ENCODE assay signal across 8 mouse cellular contexts in genomic region chr5:151369306-151369721, GRCm38 (mm10). TPM values are rescaled to one million over a fixed set of nuclear protein-coding genes. Genes with fewer than 3 reads are reported as not detected.
DNase-seq lines count a peak whose midpoint lies in the region; ATAC-seq and TF ChIP-seq lines count a peak whose summit lies in the region.

No protein-coding gene starts in this region.

- H3K9me3 ChIP-seq in forebrain, embryonic 13.5 days (replicated peaks), result no peaks in the 10 kb centered on the region

- H3K36me3 ChIP-seq in forebrain, embryonic 13.5 days (ENCODE audit: poor library complexity, severe bottlenecking), result no peaks in the 10 kb centered on the region

- H3K4me1 ChIP-seq in lung, adult 2 months (ENCODE audit: control insufficient read depth, insufficient read depth, low read length), result peaks cover 3% of the 10 kb centered on the region; the same call in 1 of the 2 replicates
- peaks cover 10% of the 10 kb centered on the region for H3K4me1 ChIP-seq in bone marrow macrophage, adult 2 months (ENCODE audit: control insufficient read depth, insufficient read depth, low read length)
- H3K4me1 ChIP-seq in forebrain, embryonic 13.5 days, result peaks cover 14% of the 10 kb centered on the region

- ATAC-seq in forebrain, embryonic 13.5 days, result no peak

- WGBS in lung, adult 2 months, result 22% methylated on average over 5 of the region's 5 CpGs
- WGBS in forebrain, embryonic 13.5 days, result 65% methylated on average over 5 of the region's 5 CpGs

- H3K27me3 ChIP-seq in forebrain, embryonic 13.5 days, result no peaks in the 10 kb centered on the region

- peak; percentile 28 for DNase-seq in lung, adult 2 months
- no peak for DNase-seq in lung, postnatal 36 days
- DNase-seq in kidney, adult 18-20 months, result peak; percentile 38
- DNase-seq in lung, postnatal 10 days, result peak; percentile 3
- no peak for DNase-seq in urinary bladder, adult 2 months (ENCODE audit: low spot score)
- DNase-seq in left cerebral cortex, adult 8-10 months (ENCODE audit: low spot score in 2 of 2), result no peak

- H3K9ac ChIP-seq in forebrain, embryonic 13.5 days, result peak overlapping the region; percentile 76

- H3K4me2 ChIP-seq in forebrain, embryonic 13.5 days, result peak overlapping the region; percentile 64

- peak overlapping the region; percentile 97 for H3K27ac ChIP-seq in bone marrow macrophage, adult 2 months (ENCODE audit: insufficient read depth, low read depth, low read length)
- H3K27ac ChIP-seq in forebrain, embryonic 13.5 days, result peak overlapping the region; percentile 94

- TF ChIP-seq CTCF in lung, adult 2 months (IDR thresholded peaks at IDR 0.05; ENCODE audit: insufficient read depth, low read length), result no peak
- TF ChIP-seq CTCF in bone marrow macrophage, adult 2 months (IDR thresholded peaks at IDR 0.05; ENCODE audit: low read depth, low read length), result no peak

- peak overlapping the region; percentile 77 for H3K4me3 ChIP-seq in lung, adult 2 months (replicated peaks; ENCODE audit: extremely low read depth, low read depth, low read length)
- peak overlapping the region; percentile 83 for H3K4me3 ChIP-seq in bone marrow macrophage, adult 2 months (ENCODE audit: insufficient read depth, low read length)
- peak overlapping the region; percentile 51 for H3K4me3 ChIP-seq in forebrain, embryonic 13.5 days

- no peak for TF ChIP-seq POLR2A in lung, adult 2 months (IDR thresholded peaks at IDR 0.05; ENCODE audit: borderline replicate concordance, extremely low read depth, low read depth, low read length)
- no peak for TF ChIP-seq POLR2A in bone marrow macrophage, adult 2 months (IDR thresholded peaks at IDR 0.05; ENCODE audit: borderline replicate concordance, low read depth, low read length)

RNA-seq across cellular contexts. Expression of gene Gm42906, which starts 58.6 kb away (rescaled TPM):
- polyA plus RNA-seq in lung, adult 2 months (2012; rRNA removed), result not detected in 2 replicates
- polyA plus RNA-seq in bone marrow macrophage, adult 2 months (2012; ENCODE audit: insufficient read depth, insufficient read length, missing spikeins), result not detected in 2 replicates
- polyA plus RNA-seq in forebrain, embryonic 13.5 days (2015; fragmentation: Nextera tagmentation; extraction: Ambion mirVana), result not detected in 2 replicates
- 1.2 and 2.4 TPM in 2 replicates for polyA plus RNA-seq in urinary bladder, adult 2 months (2012; rRNA removed)
- total RNA-seq in left cerebral cortex, adult 8-10 months (2022), result not detected

Comparison
In these comparisons a context has a peak if more than half of its experiments do, and no peak if none do; other contexts are left out.
1. DNase-seq: peak in lung, adult 2 months (single experiment), kidney, adult 18-20 months (single experiment) and lung, postnatal 10 days (single experiment); none in lung, postnatal 36 days (single experiment), urinary bladder, adult 2 months (single experiment) and left cerebral cortex, adult 8-10 months (0 of 2).
2. Peak in every context shown above with its lines, with median percentiles within 50 percentile points of each other: H3K4me3 ChIP-seq.